In the genomic region with DNA sequence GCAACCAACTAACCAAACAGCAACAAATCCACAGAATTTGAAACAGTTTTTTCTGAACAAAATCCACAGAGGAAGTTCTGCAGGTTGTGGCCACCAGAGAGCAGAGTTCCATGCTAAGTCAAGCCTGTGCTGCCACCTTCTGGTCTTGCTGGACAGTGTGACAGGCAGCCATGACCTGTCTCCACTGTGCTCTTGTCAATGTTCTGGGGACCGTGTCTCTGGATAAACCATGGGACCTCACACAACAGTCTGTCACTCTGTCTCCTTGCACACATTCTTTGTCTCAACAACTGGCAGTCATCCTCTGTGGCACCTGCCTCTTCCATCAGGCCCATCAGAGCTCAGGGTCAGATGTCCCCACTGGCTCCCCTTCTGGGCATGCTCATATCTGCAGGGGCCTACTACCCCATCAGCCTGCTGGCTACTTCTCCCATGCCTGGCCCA, we compare ENCODE assay signal across 8 mouse cellular contexts. TPM values are rescaled to one million over a fixed set of nuclear protein-coding genes. Genes with fewer than 3 reads are reported as not detected.
A peak's percentile ranks its signal among the peaks of the same experiment; 100 is the strongest.
DNase-seq lines count a peak whose midpoint lies in the region; ATAC-seq lines count a peak whose summit lies in the region.

No protein-coding gene starts in this region.

- no peak overlapping the region for H3K4me2 ChIP-seq in heart, embryonic 11.5 days
- H3K4me2 ChIP-seq in liver, embryonic 12.5 days: no peak overlapping the region
- H3K4me2 ChIP-seq in neural tube, embryonic 14.5 days (ENCODE audit: low read depth, low read length): no peak overlapping the region

- peaks cover 33% of the 10 kb centered on the region for H3K36me3 ChIP-seq in embryonic facial prominence, embryonic 10.5 days (replicated peaks)
- no peaks in the 10 kb centered on the region for H3K36me3 ChIP-seq in heart, embryonic 11.5 days (ENCODE audit: control insufficient read depth, insufficient read depth, low read length)
- H3K36me3 ChIP-seq in liver, embryonic 12.5 days: peaks cover 3% of the 10 kb centered on the region; the same call in 1 of the 2 replicates
- H3K36me3 ChIP-seq in neural tube, embryonic 14.5 days (ENCODE audit: control insufficient read depth, insufficient read depth, low read length): no peaks in the 10 kb centered on the region

- WGBS in embryonic facial prominence, embryonic 10.5 days: 34% methylated on average over 1 of the region's 1 CpGs
- WGBS in heart, embryonic 11.5 days (ENCODE audit: insufficient replicate concordance): 8% methylated on average over 1 of the region's 1 CpGs
- 10% methylated on average over 1 of the region's 1 CpGs for WGBS in liver, embryonic 12.5 days (ENCODE audit: insufficient replicate concordance)
- 32% methylated on average over 1 of the region's 1 CpGs for WGBS in neural tube, embryonic 14.5 days

- no peaks in the 10 kb centered on the region for H3K9me3 ChIP-seq in embryonic facial prominence, embryonic 10.5 days
- no peaks in the 10 kb centered on the region for H3K9me3 ChIP-seq in heart, embryonic 11.5 days (replicated peaks; ENCODE audit: control insufficient read depth, low read length)
- no peaks in the 10 kb centered on the region for H3K9me3 ChIP-seq in liver, embryonic 12.5 days (replicated peaks)
- no peaks in the 10 kb centered on the region for H3K9me3 ChIP-seq in neural tube, embryonic 14.5 days (ENCODE audit: control insufficient read depth, low read length)

- H3K4me1 ChIP-seq in embryonic facial prominence, embryonic 10.5 days: no peaks in the 10 kb centered on the region
- H3K4me1 ChIP-seq in heart, embryonic 11.5 days (ENCODE audit: control insufficient read depth, insufficient read depth, low read length): 0 out of 2 replicates have a peak, but pooled peaks cover 3% of the 10 kb centered on the region
- H3K4me1 ChIP-seq in liver, embryonic 12.5 days: peaks cover 49% of the 10 kb centered on the region
- H3K4me1 ChIP-seq in neural tube, embryonic 14.5 days (ENCODE audit: control insufficient read depth, insufficient read depth, low read length): no peaks in the 10 kb centered on the region

- H3K27ac ChIP-seq in embryonic facial prominence, embryonic 10.5 days (replicated peaks): no peak overlapping the region
- H3K27ac ChIP-seq in heart, embryonic 11.5 days (ENCODE audit: low read depth, low read length): no peak overlapping the region
- no peak overlapping the region for H3K27ac ChIP-seq in liver, embryonic 12.5 days
- H3K27ac ChIP-seq in neural tube, embryonic 14.5 days (ENCODE audit: low read depth, low read length): no peak overlapping the region

- DNase-seq in A20 (ENCODE audit: low read depth, low spot score): peak; percentile 88
- peak; percentile 65 to 73 for DNase-seq in adrenal gland, adult 18-20 months (ENCODE audit: low spot score in 2 of 2)
- peak; percentile 72 for DNase-seq in embryonic facial prominence, embryonic 10.5 days (ENCODE audit: low spot score)
- DNase-seq in kidney, postnatal 10 days: peak; percentile 89
- peak; percentile 91 for DNase-seq in testis, postnatal 10 days (ENCODE audit: low spot score)

- H3K4me3 ChIP-seq in embryonic facial prominence, embryonic 10.5 days: peak overlapping the region; percentile 23; the same call in 1 of the 2 replicates
- H3K4me3 ChIP-seq in heart, embryonic 11.5 days (ENCODE audit: low read depth, low read length): no peak overlapping the region
- H3K4me3 ChIP-seq in liver, embryonic 12.5 days: no peak overlapping the region
- no peak overlapping the region for H3K4me3 ChIP-seq in neural tube, embryonic 14.5 days (ENCODE audit: low read depth, low read length)

- no peaks in the 10 kb centered on the region for H3K27me3 ChIP-seq in embryonic facial prominence, embryonic 10.5 days (replicated peaks; ENCODE audit: low read depth, poor library complexity, severe bottlenecking)
- no peaks in the 10 kb centered on the region for H3K27me3 ChIP-seq in heart, embryonic 11.5 days (ENCODE audit: control insufficient read depth, insufficient read depth, low read length)
- H3K27me3 ChIP-seq in liver, embryonic 12.5 days (replicated peaks): no peaks in the 10 kb centered on the region
- H3K27me3 ChIP-seq in neural tube, embryonic 14.5 days (ENCODE audit: control insufficient read depth, insufficient read depth, low read length): no peaks in the 10 kb centered on the region

- ATAC-seq in heart, embryonic 11.5 days (replicated peaks; ENCODE audit: insufficient number of reproducible peaks, low FRiP score, low TSS enrichment): peak; percentile 65; the same call in 1 of the 2 replicates
- peak; percentile 44; the same call in 1 of the 2 replicates for ATAC-seq in liver, embryonic 12.5 days
- ATAC-seq in neural tube, embryonic 14.5 days (ENCODE audit: low read depth): peak; percentile 58; the same call in 1 of the 2 replicates

- no peak overlapping the region for H3K9ac ChIP-seq in heart, embryonic 11.5 days (ENCODE audit: low read depth, low read length)
- H3K9ac ChIP-seq in liver, embryonic 12.5 days: no peak overlapping the region
- no peak overlapping the region for H3K9ac ChIP-seq in neural tube, embryonic 14.5 days (replicated peaks; ENCODE audit: low read depth, low read length)

RNA-seq across cellular contexts. Expression of a gene that starts 27.2 kb away (rescaled TPM):
- total RNA-seq in adrenal gland, adult 18-20 months (2021): 10 to 100 TPM; 12.8 to 21.3 TPM
- polyA plus RNA-seq in embryonic facial prominence, embryonic 10.5 days (2016; fragmentation: Nextera tagmentation; extraction: Ambion mirVana): 6.5 and 6.8 TPM in 2 replicates
- 3.3 and 3.9 TPM in 2 replicates for polyA plus RNA-seq in heart, embryonic 11.5 days (2014; fragmentation: Nextera tagmentation; extraction: Ambion mirVana)
- polyA plus RNA-seq in liver, embryonic 12.5 days (2016; fragmentation: Nextera tagmentation; extraction: Ambion mirVana): 2.9 and 3.2 TPM in 2 replicates
- polyA plus RNA-seq in neural tube, embryonic 14.5 days (2014; fragmentation: Nextera tagmentation; extraction: Ambion mirVana): 6.1 and 6.7 TPM in 2 replicates

RNA-seq across cellular contexts. Expression of a gene that starts 42.8 kb away (rescaled TPM):
- 1 to 10 TPM; 1.3 to 4.4 TPM for total RNA-seq in adrenal gland, adult 18-20 months (2021)
- 131 and 182 TPM in 2 replicates for polyA plus RNA-seq in embryonic facial prominence, embryonic 10.5 days (2016; fragmentation: Nextera tagmentation; extraction: Ambion mirVana)
- polyA plus RNA-seq in heart, embryonic 11.5 days (2014; fragmentation: Nextera tagmentation; extraction: Ambion mirVana): 176 and 189 TPM in 2 replicates
- polyA plus RNA-seq in liver, embryonic 12.5 days (2016; fragmentation: Nextera tagmentation; extraction: Ambion mirVana): 166 and 170 TPM in 2 replicates
- polyA plus RNA-seq in neural tube, embryonic 14.5 days (2014; fragmentation: Nextera tagmentation; extraction: Ambion mirVana): 2.9 and 4.6 TPM in 2 replicates

Comparison
In these comparisons a context has a peak if more than half of its experiments do, and no peak if none do; other contexts are left out.
1. RNA of a gene that starts 42.8 kb away (polyA plus RNA-seq): 176 to 189 TPM in heart, embryonic 11.5 days, 166 to 170 TPM in liver, embryonic 12.5 days and 131 to 182 TPM in embryonic facial prominence, embryonic 10.5 days; 2.9 to 4.6 TPM in neural tube, embryonic 14.5 days; every median in the first group is over 10 times any median in the second.
2. Peak in every context shown above with its lines, with median percentiles within 50 percentile points of each other: DNase-seq and ATAC-seq.